Mouse (Mus musculus) CD4-positive helper T cell, adult 2 months (primary cell): ENCODE results near the gene Rex1bd.

ENCODE experiments used
- DNase-seq: peaks from one replicate; pipeline ENCODE4 v3.0.0-alpha.2; 2012; ENCODE audit warnings: low read depth, missing footprints, low spot score

Rex1bd gene

GRCm38 (mm10) chr8:70477269-70477982 lies 29.1 kb downstream of the Rex1bd start:
- DNase-seq, result peak; percentile 50

- peak; percentile 95 for DNase-seq
Observed at GRCm38 (mm10) chr8:70476333-70477268, 30.0 kb downstream of the Rex1bd start, which contains the start of gene Klhl26. Gene Klhl26, minus strand, starts transcription at chr8:70476968.

- DNase-seq, result no peak
Observed at GRCm38 (mm10) chr8:70471856-70472255, 34.7 kb downstream of the Rex1bd start.

DNA sequence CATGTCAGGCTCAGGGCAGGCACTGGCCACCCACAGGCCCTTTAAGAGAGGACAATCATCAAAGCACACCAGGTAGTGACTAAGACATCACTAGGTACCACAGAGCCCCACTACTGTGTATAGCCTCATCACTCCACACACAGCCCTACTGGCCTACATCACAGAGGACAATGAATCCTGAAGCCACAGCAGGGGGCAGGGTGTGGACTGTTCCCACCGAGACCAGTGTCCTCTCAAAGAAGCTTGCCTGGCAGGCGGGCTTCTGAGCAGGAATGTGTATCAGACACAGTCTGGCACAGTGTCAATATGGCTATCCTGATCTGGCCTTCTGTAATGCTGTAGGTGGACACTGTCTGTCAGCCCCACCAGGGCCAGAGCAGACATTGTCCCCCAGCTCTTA lies 36.6 kb downstream of the Rex1bd start:
- DNase-seq, result no peak

GRCm38 (mm10) chr8:70469295-70469916 lies 37.1 kb downstream of the Rex1bd start:
- no peak for DNase-seq

DNA sequence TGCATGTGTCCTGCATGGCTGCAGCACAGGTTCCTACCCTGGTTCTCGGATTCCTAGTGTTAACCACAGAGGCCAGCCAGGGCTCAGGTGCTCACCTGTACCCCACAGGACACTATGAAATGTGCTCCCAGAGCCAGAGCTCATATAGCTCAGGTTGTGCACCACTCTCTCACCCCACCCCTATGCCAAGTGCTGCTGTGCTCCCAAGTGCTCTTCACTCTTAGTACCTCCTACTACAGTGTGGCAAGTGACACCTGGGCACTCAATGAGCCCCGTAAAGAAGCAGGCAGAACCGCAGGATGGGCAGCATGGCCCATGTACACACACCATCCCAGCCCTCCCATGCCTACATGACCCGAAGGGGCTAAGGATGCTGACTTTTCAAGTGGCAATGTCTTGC lies 37.8 kb downstream of the Rex1bd start:
- no peak for DNase-seq

GRCm38 (mm10) chr8:70467907-70468306 lies 38.6 kb downstream of the Rex1bd start:
- DNase-seq, result no peak

DNA sequence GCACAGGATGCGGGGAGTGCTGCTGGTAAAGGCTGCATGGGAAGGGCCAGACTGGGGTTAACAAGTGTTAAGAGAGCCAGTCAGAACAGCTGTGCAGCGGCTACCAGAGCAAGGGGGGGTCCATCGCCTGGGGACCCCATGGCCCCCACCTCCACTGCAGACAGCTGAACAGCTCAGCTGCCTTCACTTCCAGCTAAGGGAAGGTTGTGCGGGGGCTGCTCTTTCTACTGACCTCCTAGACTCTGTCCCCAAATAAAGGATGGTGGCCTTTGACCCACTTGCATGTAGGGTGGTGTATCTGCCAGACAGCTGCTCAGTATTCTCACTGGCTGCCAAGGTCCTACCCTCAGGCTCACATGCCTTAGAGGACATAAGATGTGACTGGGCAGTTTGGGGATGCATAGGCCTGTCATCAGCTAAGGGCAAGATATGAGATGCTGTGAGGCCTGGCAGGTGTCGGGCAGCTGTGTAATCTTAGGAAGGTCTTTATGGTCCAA lies 39.3 kb downstream of the Rex1bd start:
- no peak for DNase-seq

DNA sequence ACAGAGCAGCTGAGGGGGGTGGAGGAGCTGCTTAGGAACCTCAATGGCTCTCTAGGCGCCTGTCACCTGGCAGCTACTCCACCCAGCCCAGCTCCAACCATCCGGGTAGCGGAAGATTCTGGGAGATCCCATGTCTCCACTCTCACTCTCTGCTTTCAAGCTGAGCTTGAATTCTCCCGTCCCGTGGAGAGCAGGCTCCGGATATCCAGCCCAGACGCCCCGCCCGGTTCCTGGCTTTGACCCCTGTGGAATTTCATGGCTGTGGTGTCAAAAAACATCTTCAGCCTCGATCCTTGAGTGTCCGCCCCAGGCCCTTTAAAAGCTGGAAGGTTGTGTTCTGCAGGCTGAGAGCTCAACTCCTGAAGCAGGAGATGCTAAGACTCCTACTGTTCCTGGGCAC lies 39.8 kb downstream of the Rex1bd start:
- DNase-seq, result no peak

GRCm38 (mm10) chr8:70466305-70466704 lies 40.2 kb downstream of the Rex1bd start:
- no peak for DNase-seq

DNA sequence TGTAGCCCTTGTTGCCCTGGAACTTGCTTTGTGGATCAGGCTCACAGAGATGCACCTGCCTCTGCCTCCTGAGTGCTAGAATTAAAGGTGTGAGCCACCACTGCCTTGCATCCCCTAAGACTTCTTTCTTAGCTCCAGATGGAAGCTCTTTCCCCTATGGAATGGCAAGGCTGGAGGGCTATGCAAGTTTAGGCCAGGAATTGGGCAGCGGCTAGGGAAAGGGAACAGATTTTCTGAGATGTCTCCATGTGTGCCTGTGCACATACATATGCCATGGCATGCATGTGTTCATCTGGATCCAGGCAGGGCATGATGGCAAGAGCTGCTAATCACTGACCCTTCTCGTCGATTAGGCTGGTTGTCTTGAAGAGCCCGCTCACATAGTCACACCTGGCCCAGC lies 40.9 kb downstream of the Rex1bd start:
- DNase-seq, result no peak

- DNase-seq, result no peak
Observed at GRCm38 (mm10) chr8:70464162-70464561, 42.4 kb downstream of the Rex1bd start.

DNA sequence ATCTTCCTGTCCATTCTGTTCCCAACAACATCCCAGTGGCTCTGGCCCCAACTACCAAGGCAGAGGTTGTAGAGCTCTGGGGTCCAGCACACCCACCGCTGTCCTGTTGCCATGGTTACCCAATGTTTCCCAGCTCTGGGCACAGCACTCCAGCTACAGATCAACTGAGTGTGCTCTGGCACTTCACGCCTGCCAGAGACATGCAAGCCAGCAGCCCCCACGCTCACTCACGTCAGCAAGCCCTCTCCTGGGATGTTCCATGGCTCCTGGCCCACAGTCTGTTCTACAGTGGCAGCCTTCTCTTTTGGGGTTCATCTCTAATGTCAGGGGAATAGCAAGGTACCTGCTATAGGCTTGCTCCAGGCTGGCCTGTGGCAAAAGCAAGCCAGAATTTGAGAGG lies 43.2 kb downstream of the Rex1bd start:
- no peak for DNase-seq

DNA sequence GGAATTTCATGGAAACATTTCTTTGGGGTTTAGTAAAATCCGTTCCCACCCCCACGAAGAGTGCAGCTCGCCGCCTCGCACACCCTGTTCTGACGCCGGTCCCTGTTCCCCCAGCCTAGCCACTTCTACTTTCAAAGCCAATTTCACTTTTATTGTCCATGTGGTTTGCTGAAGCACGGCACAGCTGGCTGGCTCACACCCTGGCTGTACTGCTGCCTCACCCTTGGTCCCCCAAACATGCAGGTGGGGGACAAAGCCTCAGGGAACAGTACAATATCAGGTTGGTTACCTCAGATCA lies 44.1 kb downstream of the Rex1bd start:
- no peak for DNase-seq

GRCm38 (mm10) chr8:70461765-70462515 lies 44.6 kb downstream of the Rex1bd start:
- no peak for DNase-seq

DNA sequence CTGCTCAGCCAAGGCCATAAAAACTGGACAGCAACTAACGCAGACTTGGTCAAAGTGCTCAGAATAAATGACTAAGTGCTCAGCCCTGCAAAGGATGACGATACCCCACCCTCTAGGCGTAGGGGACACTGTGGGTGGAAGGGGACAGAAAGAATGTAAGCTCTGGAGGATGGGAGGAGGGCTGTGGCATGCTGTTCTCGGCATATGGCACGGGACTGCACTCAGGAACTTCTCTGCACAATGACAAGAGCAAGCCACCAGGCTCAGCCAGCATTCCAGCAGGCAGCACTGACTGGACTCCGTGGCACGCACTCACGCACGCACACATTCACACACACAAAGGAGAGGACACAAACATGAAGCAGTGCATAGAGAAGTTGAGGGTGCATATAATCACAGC lies 45.9 kb downstream of the Rex1bd start:
- DNase-seq, result no peak

GRCm38 (mm10) chr8:70460199-70460598 lies 46.4 kb downstream of the Rex1bd start:
- DNase-seq, result no peak

GRCm38 (mm10) chr8:70459636-70460035 lies 46.9 kb downstream of the Rex1bd start:
- DNase-seq, result no peak

DNA sequence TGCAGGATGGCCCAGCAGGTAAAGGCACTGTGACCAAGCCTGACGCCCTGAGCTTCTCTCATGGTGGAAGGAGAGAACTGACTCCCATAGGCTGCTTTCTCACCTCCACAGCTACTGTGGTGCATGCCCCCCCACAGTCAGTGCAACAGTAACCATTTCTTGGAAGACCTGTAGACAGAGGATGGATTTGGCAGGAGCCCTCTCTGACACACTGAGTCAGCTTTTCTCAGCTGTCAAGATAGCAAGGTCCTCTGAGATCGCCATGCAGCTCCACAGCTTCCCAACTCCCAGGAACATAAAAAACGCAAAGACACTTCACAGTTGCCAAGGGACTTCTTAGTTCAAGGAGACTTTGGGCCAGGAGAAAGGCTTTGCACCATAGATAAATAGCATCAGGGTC lies 48.1 kb downstream of the Rex1bd start:
- no peak for DNase-seq

GRCm38 (mm10) chr8:70457882-70458281 lies 48.7 kb downstream of the Rex1bd start:
- no peak for DNase-seq

GRCm38 (mm10) chr8:70456996-70457395 lies 49.6 kb downstream of the Rex1bd start:
- DNase-seq, result no peak
